Mouse (Mus musculus): ENCODE results near the gene Hist1h2bk. TPM values are rescaled to one million over a fixed set of nuclear protein-coding genes. Genes with fewer than 3 reads are reported as not detected.
A peak's percentile ranks its signal among the peaks of the same experiment; 100 is the strongest.

The Hist1h2bk gene
- polyA plus RNA-seq, 1 experiment = 0.36 TPM

- no peak for DNase-seq (ENCODE audit: extremely low spot score in 1 of 2, low spot score in 1 of 2)
Observed at GRCm38 (mm10) chr13:22013716-22014115, 22.0 kb upstream of the Hist1h2bk start.

GRCm38 (mm10) chr13:22014411-22014845 lies 21.2 kb upstream of the Hist1h2bk start:
- DNase-seq (ENCODE audit: extremely low spot score in 1 of 2, low spot score in 1 of 2) = no peak

DNA sequence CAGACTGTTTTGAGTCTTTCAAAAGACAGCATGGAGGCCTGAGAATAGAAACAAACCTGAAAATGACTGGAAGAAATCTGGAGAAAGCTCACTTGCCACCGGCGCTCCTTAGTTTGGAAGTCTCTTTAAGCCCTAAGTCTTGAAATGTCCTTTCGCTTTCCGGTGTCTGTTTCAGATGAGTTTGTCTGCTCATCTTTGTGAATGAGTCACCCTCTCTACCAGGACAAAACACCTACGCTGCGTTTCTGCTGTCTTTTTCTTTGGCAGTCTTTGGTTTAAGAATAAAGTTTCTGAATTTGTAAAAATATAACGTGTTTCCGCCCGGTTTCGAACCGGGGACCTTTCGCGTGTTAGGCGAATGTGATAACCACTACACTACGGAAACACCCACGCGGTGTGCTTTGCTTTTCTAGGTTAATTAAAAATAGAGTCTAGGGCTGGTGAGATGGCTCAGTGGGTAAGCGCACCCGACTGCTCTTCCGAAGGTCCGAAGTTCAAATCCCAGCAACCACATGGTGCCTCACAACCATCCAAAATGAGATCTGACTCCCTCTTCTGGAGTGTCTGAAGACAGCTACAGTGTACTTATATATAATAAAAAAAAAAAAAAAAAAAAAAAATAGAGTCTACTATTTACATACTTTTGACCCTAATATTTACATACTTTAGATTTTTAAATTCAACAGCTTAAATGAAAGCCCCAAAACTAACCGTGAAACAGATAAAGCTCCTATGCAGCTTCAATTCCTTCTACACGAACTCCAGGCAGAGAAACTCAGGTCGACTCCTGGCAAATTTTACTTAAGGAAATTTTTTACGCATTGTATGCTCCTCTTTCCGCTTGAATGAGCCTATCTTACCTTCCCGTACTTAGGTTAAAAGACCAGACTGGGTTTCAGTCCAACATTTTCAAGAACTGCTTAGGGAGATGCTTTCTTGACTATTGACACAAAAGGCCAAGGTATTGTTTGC lies 19.9 kb upstream of the Hist1h2bk start:
- peak in 1 of 2 experiments; percentile 85 for DNase-seq (ENCODE audit: extremely low spot score in 1 of 2, low spot score in 1 of 2)

GRCm38 (mm10) chr13:22019934-22020835 lies 15.5 kb upstream of the Hist1h2bk start:
- no peak for DNase-seq (ENCODE audit: extremely low spot score in 1 of 2, low spot score in 1 of 2)

GRCm38 (mm10) chr13:22020901-22021339 lies 14.8 kb upstream of the Hist1h2bk start:
- DNase-seq (ENCODE audit: extremely low spot score in 1 of 2, low spot score in 1 of 2) = peak in 1 of 2 experiments; percentile 81

GRCm38 (mm10) chr13:22021581-22021980 lies 14.1 kb upstream of the Hist1h2bk start:
- no peak for DNase-seq (ENCODE audit: extremely low spot score in 1 of 2, low spot score in 1 of 2)

DNA sequence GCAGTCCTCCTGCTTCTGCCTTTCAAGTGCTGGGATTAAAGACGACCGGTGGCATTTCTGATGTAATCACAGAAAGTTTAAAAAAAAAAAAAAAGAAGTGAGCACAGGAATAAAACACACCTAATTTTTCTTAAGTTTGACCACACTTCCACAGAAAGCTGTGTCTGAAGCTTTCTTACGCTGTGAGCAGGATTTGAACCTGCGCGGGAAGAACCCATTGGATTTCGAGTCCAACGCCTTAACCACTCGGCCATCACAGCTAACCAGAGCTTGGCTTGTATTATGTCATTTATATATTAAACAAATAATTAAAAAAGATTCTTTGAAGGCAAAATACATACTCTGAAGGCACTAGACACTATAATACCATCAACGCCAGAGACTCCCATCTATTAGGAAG lies 13.4 kb upstream of the Hist1h2bk start:
- DNase-seq (ENCODE audit: extremely low spot score in 1 of 2, low spot score in 1 of 2) = peak in 1 of 2 experiments; percentile 88

- DNase-seq (ENCODE audit: extremely low spot score in 1 of 2, low spot score in 1 of 2) = peak; percentile 49 to 96
Observed at GRCm38 (mm10) chr13:22026058-22027031, 9.3 kb upstream of the Hist1h2bk start.

DNA sequence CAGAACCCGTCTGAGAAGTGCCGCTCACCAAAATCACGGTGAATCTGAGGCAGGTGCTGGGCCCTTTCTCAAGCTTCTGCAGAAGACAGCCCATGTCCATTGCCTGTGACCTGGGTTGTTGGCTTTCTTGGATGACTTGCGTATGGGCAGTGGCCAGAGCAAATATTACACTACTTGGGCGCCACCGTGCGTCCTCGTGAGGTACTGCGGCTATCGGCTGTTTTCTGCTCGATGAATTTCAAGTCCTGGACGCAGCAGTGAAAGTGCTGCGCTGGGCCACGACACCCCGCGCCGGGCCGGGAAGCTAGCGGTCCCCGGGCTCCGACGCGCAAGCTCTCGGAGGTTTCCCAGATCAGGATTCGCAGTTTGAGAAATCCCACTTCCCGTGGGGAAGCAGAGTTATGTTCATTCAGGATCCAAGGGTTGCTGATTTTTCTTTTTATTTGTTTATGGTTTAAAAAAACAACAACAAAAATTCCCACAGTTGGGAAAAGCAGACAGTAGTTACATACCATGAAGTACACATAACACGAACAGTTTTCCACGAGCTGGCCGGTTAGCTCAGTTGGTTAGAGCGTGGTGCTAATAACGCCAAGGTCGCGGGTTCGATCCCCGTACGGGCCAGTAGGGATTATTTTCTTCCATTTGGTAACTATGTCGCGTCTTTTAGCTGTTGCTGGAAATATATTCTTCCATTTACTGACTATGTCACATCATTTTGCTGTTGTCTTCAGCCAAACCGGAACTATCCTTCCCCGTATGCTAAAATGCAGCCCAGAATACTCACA lies 6.8 kb upstream of the Hist1h2bk start:
- DNase-seq (ENCODE audit: extremely low spot score in 1 of 2, low spot score in 1 of 2) = peak; percentile 84 to 98

DNA sequence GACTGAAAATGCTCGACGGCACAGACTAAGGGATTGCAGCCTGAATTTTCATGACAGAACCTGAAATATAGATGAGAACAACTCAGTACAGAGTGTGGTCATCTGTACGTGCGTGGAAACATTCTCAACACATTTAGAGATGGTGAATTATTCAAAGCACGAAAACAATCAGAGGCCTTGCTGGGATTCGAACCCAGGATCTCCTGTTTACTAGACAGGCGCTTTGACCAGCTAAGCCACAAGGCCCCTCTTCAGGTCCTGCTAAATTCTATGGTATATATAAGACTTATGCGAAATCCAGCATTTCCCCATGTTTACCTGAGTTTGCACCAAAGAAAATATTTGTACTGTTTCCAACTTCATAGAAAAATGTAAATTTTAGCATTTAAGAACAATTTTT lies 5.7 kb upstream of the Hist1h2bk start:
- DNase-seq (ENCODE audit: extremely low spot score in 1 of 2, low spot score in 1 of 2) = no peak

GRCm38 (mm10) chr13:22030493-22030892 lies 5.2 kb upstream of the Hist1h2bk start:
- DNase-seq (ENCODE audit: extremely low spot score in 1 of 2, low spot score in 1 of 2) = peak in 1 of 2 experiments; percentile 67

- DNase-seq (ENCODE audit: extremely low spot score in 1 of 2, low spot score in 1 of 2) = no peak
Observed at GRCm38 (mm10) chr13:22033741-22034442, 1.8 kb upstream of the Hist1h2bk start.

DNA sequence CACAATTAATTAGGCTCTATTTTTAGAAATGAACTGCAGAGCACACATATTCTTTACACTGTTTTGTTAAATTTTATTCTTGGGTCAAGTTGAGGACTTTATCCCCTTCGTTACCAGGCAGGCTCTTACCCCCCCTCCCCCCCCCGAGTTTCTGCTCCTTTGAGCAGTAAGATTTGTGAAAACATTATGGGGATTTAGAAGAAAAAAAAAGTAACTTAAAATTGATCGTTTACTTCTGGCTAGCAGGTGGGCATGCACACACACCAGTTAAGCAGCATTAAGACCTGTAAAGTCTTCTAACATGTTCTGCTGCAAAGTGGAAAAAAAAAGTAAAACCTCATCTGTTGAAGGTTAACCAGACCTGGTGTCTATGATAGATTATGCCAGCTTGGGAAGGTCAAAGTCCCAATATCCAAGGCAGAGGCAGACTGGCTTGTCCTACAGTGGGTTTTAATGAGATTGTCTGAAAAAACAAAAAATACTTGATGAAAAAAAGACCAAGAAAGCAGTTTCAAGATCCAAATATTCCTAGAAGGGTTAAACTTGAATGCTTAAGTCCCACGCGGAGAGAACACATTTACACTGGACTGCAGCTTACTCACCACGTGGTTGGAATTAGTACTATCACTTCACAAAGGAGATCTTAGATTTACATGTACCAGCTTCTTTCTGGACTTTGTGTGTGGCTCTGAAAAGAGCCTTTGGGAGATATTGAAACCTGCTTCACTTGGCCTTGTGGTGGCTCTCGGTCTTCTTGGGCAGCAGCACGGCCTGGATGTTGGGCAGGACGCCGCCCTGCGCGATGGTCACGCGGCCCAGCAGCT lies 1.0 kb upstream of the Hist1h2bk start:
- no peak for DNase-seq (ENCODE audit: extremely low spot score in 1 of 2, low spot score in 1 of 2)

- no peak for DNase-seq (ENCODE audit: extremely low spot score in 1 of 2, low spot score in 1 of 2)
Observed at GRCm38 (mm10) chr13:22036149-22036956, 683 bp downstream of the Hist1h2bk start.

DNA sequence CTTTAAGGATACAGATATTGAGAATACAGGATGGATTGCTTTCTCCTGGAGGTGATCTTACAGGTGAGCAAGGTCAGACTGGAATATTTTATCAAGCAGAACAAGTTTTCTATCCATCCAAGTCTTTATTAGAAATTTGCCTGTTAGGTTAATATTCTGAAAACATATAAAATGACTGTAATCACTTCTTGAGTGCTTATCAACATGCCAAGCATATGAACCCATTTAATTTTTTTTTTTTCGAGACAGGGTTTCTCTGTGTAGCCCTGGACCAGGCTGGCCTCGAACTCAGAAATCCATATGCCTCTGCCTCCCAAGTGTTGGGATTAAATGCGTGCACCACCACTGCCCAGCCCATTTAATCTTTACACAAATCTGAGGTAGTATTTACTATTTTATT lies 1.3 kb downstream of the Hist1h2bk start:
- no peak for DNase-seq (ENCODE audit: extremely low spot score in 1 of 2, low spot score in 1 of 2)

DNA sequence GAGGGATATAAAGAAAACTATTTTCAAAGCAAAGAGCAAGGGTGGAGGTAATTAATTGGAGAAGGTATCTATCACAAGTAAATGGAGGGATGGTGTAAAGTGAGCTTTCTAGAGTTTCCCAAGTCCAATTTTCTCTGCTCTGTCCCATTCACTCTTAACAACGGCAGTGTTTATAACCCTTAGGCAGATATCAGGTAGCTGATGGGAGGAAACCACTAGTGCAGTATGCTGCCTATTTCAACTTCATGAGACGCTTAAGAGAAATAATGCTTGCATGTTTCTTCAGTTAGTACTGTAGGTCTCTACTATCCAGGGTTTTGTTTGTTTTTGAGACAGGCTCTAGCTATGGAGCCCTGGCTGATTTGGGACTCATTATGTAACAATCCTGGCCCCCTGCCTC lies 1.7 kb downstream of the Hist1h2bk start:
- DNase-seq (ENCODE audit: extremely low spot score in 1 of 2, low spot score in 1 of 2) = no peak

DNA sequence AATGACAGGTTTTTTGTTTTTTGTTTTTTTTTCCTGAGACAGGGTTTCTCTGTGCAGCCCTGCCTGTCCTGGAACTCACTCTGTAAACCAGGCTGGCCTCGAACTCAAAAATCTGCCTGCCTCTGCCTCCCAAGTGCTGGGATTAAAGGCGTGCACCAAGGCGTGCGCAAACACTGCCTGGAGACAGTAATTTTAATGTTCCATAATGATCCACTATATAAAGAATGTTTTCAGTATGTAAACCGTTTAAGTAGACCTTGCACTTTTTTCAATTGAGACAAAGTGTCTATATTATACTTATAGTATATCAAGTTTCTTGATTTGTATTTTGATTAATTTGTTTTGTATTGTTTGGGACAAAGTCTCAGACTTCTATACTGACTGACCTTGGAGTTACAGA lies 3.7 kb downstream of the Hist1h2bk start:
- DNase-seq (ENCODE audit: extremely low spot score in 1 of 2, low spot score in 1 of 2) = no peak

Measured in frontal cortex, adult 2 months (tissue).